Mouse (Mus musculus) liver, embryonic 12.5 days (tissue): Measurements from ENCODE around the gene Fam160a1. TPM values are rescaled to one million over a fixed set of nuclear protein-coding genes. Genes with fewer than 3 reads are reported as not detected.

ENCODE experiments used
- ATAC-seq: fragments of 200-750 bp; cut with Nextera tagmentation; 2 replicates; pipeline ENCODE4 v1.8.0; 2017; ENCODE audit warnings: moderate number of reproducible peaks, mild to moderate bottlenecking, moderate library complexity
- H3K27ac ChIP-seq: fragments of 300-500 bp; sonication (generic); 2 replicates; pipeline ENCODE4 v1.5.1; 2016; ENCODE audit warnings: mild to moderate bottlenecking
- H3K27me3 ChIP-seq: fragments of 300-500 bp; sonication (generic); replicated peaks from 2 replicates; pipeline ENCODE4 v1.6.1; 2016; ENCODE audit warnings: mild to moderate bottlenecking, moderate library complexity
- H3K36me3 ChIP-seq: fragments of 300-500 bp; sonication (generic); 2 replicates; pipeline ENCODE4 v1.6.1; 2016; ENCODE audit warnings: mild to moderate bottlenecking, moderate library complexity
- H3K4me1 ChIP-seq: fragments of 300-500 bp; sonication (generic); 2 replicates; pipeline ENCODE4 v1.6.1; 2016
- H3K4me2 ChIP-seq: fragments of 300-500 bp; sonication (generic); 2 replicates; pipeline ENCODE4 v1.6.1; 2016; ENCODE audit warnings: mild to moderate bottlenecking, moderate library complexity
- H3K4me3 ChIP-seq: fragments of 300-500 bp; sonication (generic); 2 replicates; pipeline ENCODE4 v1.5.1; 2016; ENCODE audit warnings: mild to moderate bottlenecking, moderate library complexity
- H3K9ac ChIP-seq: fragments of 300-500 bp; sonication (generic); 2 replicates; pipeline ENCODE4 v1.6.1; 2016; ENCODE audit warnings: mild to moderate bottlenecking, moderate library complexity
- H3K9me3 ChIP-seq: fragments of 300-500 bp; sonication (generic); replicated peaks from 2 replicates; pipeline ENCODE4 v1.6.1; 2016; ENCODE audit warnings: mild to moderate bottlenecking, moderate library complexity
- WGBS: fragments of 180-500 bp; shearing (Covaris S2); methylation state at CpG from one replicate; pipeline ENCODE4 v1.1.7; 2016; ENCODE audit not compliant: insufficient replicate concordance; 5-methylcytosine and 5-hydroxymethylcytosine counted together
- polyA plus RNA-seq: library from polyadenylated mRNA; unstranded; fragments of >200 nt; fragmentation: Nextera tagmentation; extraction: Ambion mirVana; gene quantifications from 2 replicates; pipeline ENCODE4 v1.2.1, GENCODE M21; 2016

Gene Fam160a1
- polyA plus RNA-seq, result 0.44 and 0.47 TPM in 2 replicates

DNA sequence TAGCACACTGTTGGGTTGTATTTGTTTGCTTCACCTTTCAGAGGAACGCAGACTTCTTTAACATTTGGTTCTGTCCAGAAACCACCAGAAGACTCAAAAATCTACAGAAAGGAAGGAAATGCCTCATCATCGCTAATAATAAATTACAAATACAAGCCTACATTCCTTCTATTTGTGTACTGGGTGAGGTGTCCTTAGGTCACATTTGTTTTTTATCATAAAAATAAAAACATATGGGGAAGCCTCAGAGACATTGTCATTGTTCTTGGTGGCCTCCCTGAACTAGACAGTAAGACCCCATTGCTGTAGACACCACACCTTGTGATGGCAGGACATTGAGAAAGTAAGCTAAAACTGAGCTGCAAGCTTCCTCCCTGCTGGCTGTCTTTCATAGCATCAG, at the start of gene Fam160a1:
TSS of gene Fam160a1 (minus strand) at position 101 of the 400 bp plus-strand sequence.
- H3K9me3 ChIP-seq, result no peaks in the 10 kb centered on the region
- H3K4me2 ChIP-seq, result no peak within 1 kb of the TSS
- 76% methylated on average over 2 of the region's 2 CpGs for WGBS
- no peak within 1 kb of the TSS for H3K4me3 ChIP-seq
- H3K36me3 ChIP-seq, result no peaks in the 10 kb centered on the region
- H3K27me3 ChIP-seq, result no peaks in the 10 kb centered on the region
- ATAC-seq, result no peak
- H3K4me1 ChIP-seq, result peaks cover 14% of the 10 kb centered on the region
- no peak within 1 kb of the TSS for H3K9ac ChIP-seq
- H3K27ac ChIP-seq, result no peak within 1 kb of the TSS

- Histone ChIP-seq H3K9ac (no peak overlapping the region), H3K27me3 (no peaks in the 10 kb centered on the region), H3K4me1 (peaks cover under 1% of the 10 kb centered on the region; the same call in 1 of the 2 replicates), H3K4me2 (no peak overlapping the region), H3K9me3 (no peaks in the 10 kb centered on the region), H3K36me3 (no peaks in the 10 kb centered on the region), H3K4me3 (no peak overlapping the region), H3K27ac (no peak overlapping the region)
- no peak for ATAC-seq
- 46% methylated on average over 3 of the region's 3 CpGs for WGBS
Observed at GRCm38 (mm10) chr3:85863996-85864395, 46.9 kb upstream of the Fam160a1 start.

DNA sequence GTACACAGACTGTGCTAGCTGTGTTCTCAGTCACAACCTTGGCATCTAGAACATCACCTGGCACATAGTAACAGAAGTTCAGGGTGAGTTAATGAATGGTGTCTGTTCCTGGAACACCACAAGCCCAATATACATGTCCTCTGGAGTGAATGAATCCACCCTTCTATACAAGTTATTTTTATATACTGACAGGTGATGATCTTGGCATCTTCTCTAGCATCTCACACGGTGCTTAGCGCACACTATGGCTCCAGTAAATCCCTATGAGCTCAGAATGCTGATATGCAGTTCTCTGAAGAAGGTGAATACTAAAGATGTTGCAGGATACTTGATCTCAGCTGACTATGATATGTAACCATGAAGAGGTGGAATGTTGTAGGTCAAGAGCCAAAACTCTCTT, 45.8 kb upstream of the Fam160a1 start:
- Histone ChIP-seq H3K4me2 (no peak overlapping the region), H3K4me1 (peaks cover 12% of the 10 kb centered on the region), H3K27ac (no peak overlapping the region), H3K36me3 (no peaks in the 10 kb centered on the region), H3K27me3 (no peaks in the 10 kb centered on the region), H3K9ac (no peak overlapping the region), H3K9me3 (no peaks in the 10 kb centered on the region), H3K4me3 (no peak overlapping the region)
- no peak for ATAC-seq
- 70% methylated on average over 2 of the region's 2 CpGs for WGBS

- no peaks in the 10 kb centered on the region for H3K27me3 ChIP-seq
- 49% methylated on average over 5 of the region's 5 CpGs for WGBS
- no peak for ATAC-seq
Observed at GRCm38 (mm10) chr3:85860996-85861395, 43.9 kb upstream of the Fam160a1 start.

DNA sequence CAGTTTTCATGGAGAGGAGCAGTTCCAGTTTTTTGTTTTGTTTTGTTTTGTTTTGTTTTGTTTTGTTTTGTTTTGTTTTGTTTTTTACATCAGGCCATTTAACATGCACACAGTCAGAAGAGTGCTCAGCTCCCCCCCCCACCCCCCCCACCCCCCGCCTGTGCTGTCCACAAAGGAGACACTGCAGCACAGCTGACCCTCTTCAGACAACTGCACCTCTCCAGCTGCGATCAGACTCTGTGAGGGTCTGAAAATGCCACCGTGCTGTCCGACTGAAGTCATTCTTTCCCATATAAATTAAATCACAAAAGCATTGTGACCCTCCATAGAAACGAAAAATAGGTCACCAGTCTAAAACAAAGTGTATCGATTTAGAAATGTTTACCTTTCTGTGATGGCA, 42.2 kb upstream of the Fam160a1 start:
- peaks cover 44% of the 10 kb centered on the region for H3K4me1 ChIP-seq
- H3K4me3 ChIP-seq, result no peak overlapping the region
- no peak for ATAC-seq
- no peak overlapping the region for H3K4me2 ChIP-seq
- H3K27ac ChIP-seq, result no peak overlapping the region
- H3K27me3 ChIP-seq, result no peaks in the 10 kb centered on the region
- no peaks in the 10 kb centered on the region for H3K9me3 ChIP-seq
- no peak overlapping the region for H3K9ac ChIP-seq
- 80% methylated on average over 6 of the region's 6 CpGs for WGBS
- H3K36me3 ChIP-seq, result no peaks in the 10 kb centered on the region

More at GRCm38 (mm10) chr3:85860996-85861395, 43.9 kb upstream of the Fam160a1 start:
- Histone ChIP-seq H3K9ac (no peak overlapping the region), H3K4me3 (no peak overlapping the region), H3K9me3 (no peaks in the 10 kb centered on the region), H3K4me2 (no peak overlapping the region), H3K36me3 (no peaks in the 10 kb centered on the region), H3K4me1 (peaks cover 30% of the 10 kb centered on the region), H3K27ac (no peak overlapping the region)

- Histone ChIP-seq H3K27ac (no peak overlapping the region), H3K36me3 (no peaks in the 10 kb centered on the region), H3K4me1 (peaks cover 44% of the 10 kb centered on the region), H3K4me2 (no peak overlapping the region), H3K9ac (no peak overlapping the region), H3K4me3 (no peak overlapping the region), H3K9me3 (no peaks in the 10 kb centered on the region), H3K27me3 (no peaks in the 10 kb centered on the region)
- 63% methylated on average over 11 of the region's 11 CpGs for WGBS
- no peak for ATAC-seq
Observed at GRCm38 (mm10) chr3:85858140-85859135, 41.3 kb upstream of the Fam160a1 start.

DNA sequence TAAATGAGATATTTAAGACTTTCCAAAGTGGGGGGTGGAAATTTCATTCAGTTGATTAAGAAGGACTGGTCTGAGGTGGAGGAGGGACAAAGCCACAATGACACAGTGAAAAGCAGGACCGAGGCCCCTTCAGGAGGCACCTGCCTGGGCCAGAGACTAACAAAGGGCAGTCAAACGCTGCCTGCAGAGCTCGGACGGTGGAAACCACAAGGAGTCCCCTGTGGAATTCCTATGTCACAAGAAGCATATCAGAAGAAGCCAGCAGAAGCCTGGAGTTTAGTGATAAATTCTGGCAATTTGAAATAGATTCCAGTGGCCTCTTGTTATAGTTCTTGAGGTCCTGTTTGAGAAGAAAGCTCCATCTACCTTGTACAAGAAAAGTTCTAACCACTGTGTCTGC, 40.0 kb upstream of the Fam160a1 start:
- WGBS, result 18% methylated on average over 4 of the region's 4 CpGs
- Histone ChIP-seq H3K4me1 (peaks cover 44% of the 10 kb centered on the region), H3K9ac (no peak overlapping the region), H3K9me3 (no peaks in the 10 kb centered on the region), H3K4me3 (no peak overlapping the region), H3K4me2 (peak overlapping the region; percentile 35), H3K36me3 (no peaks in the 10 kb centered on the region), H3K27ac (peak overlapping the region; percentile 66), H3K27me3 (no peaks in the 10 kb centered on the region)
- peak; percentile 61 for ATAC-seq

DNA sequence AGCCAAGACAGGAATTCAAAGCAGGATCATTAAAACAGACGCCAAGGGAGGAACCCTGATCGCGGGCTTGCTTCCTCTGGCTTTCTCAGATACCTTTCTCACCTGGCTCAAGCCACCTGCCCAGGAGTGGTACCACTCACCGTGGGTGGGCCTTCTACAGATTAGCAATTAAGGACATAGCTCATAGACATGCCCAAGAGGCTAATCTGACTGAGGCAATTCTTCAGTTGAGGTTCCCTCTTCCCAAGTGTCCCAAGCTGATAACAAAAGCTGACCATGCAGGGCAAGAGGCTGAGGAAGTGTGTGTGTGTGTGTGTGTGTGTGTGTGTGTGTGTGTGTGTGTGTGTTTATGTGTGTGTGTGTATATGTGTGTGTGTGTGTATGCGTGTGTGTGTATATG, 38.9 kb upstream of the Fam160a1 start:
- Histone ChIP-seq H3K4me1 (peaks cover 44% of the 10 kb centered on the region), H3K9ac (no peak overlapping the region), H3K4me2 (no peak overlapping the region), H3K36me3 (no peaks in the 10 kb centered on the region), H3K27me3 (no peaks in the 10 kb centered on the region), H3K27ac (peak overlapping the region; percentile 66), H3K4me3 (no peak overlapping the region), H3K9me3 (no peaks in the 10 kb centered on the region)
- ATAC-seq, result peak; percentile 90
- 49% methylated on average over 5 of the region's 5 CpGs for WGBS

- H3K36me3 ChIP-seq, result no peaks in the 10 kb centered on the region
- no peaks in the 10 kb centered on the region for H3K27me3 ChIP-seq
- H3K4me3 ChIP-seq, result no peak overlapping the region
- no peak overlapping the region for H3K9ac ChIP-seq
- ATAC-seq, result no peak
- H3K27ac ChIP-seq, result no peak overlapping the region
- H3K4me2 ChIP-seq, result no peak overlapping the region
- peaks cover 44% of the 10 kb centered on the region for H3K4me1 ChIP-seq
- no peaks in the 10 kb centered on the region for H3K9me3 ChIP-seq
- WGBS, result 75% methylated on average over 3 of the region's 3 CpGs
Observed at GRCm38 (mm10) chr3:85855043-85855442, 38.0 kb upstream of the Fam160a1 start.

- Histone ChIP-seq H3K4me2 (no peak overlapping the region), H3K4me3 (no peak overlapping the region), H3K27me3 (no peaks in the 10 kb centered on the region), H3K9ac (no peak overlapping the region), H3K27ac (no peak overlapping the region), H3K36me3 (no peaks in the 10 kb centered on the region), H3K9me3 (no peaks in the 10 kb centered on the region), H3K4me1 (peaks cover 44% of the 10 kb centered on the region)
- no peak for ATAC-seq
- WGBS, result 84% methylated on average over 6 of the region's 6 CpGs
Observed at GRCm38 (mm10) chr3:85854143-85854542, 37.1 kb upstream of the Fam160a1 start.

DNA sequence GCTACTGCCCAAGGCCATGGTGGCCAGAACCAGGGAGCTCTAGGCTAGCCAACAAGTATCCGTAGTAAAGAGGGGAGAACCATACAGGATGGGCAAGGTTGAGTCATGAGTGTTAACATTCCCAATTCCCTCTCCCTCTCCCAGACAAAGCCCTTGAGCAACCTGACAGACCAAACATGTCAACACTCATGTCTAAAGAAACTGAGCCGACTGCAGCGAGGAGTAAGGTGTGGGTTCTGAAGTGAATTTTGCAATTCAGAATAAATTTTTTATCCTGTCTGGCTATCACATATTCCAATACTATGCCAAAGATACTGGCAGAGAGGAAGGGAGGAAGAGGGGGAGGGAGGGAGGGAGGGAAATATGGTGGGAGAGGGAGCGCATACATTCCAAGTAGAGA, 36.6 kb upstream of the Fam160a1 start:
- no peak overlapping the region for H3K27ac ChIP-seq
- H3K27me3 ChIP-seq, result no peaks in the 10 kb centered on the region
- H3K9me3 ChIP-seq, result no peaks in the 10 kb centered on the region
- no peak overlapping the region for H3K4me2 ChIP-seq
- ATAC-seq, result no peak
- WGBS, result 83% methylated on average over 4 of the region's 4 CpGs
- H3K4me3 ChIP-seq, result no peak overlapping the region
- no peaks in the 10 kb centered on the region for H3K36me3 ChIP-seq
- H3K9ac ChIP-seq, result no peak overlapping the region
- peaks cover 41% of the 10 kb centered on the region for H3K4me1 ChIP-seq

GRCm38 (mm10) chr3:85850079-85850478, 33.0 kb upstream of the Fam160a1 start:
- peaks cover 6% of the 10 kb centered on the region; the same call in 1 of the 2 replicates for H3K4me1 ChIP-seq
- H3K9ac ChIP-seq, result no peak overlapping the region
- H3K4me2 ChIP-seq, result no peak overlapping the region
- H3K4me3 ChIP-seq, result no peak overlapping the region
- H3K27me3 ChIP-seq, result no peaks in the 10 kb centered on the region
- ATAC-seq, result no peak
- WGBS, result 76% methylated on average over 1 of the region's 1 CpGs
- H3K36me3 ChIP-seq, result no peaks in the 10 kb centered on the region
- no peaks in the 10 kb centered on the region for H3K9me3 ChIP-seq
- H3K27ac ChIP-seq, result no peak overlapping the region
